Mouse (Mus musculus) limb, embryonic 15.5 days (tissue): ENCODE data around the gene Fen1. TPM values are rescaled to one million over a fixed set of nuclear protein-coding genes. Genes with fewer than 3 reads are reported as not detected.
"Not testable (repeated sequence)": the region's sequence is repeated elsewhere in the genome, so short reads cannot be mapped to it uniquely, and the experiment has no call there.

ENCODE experiments used
- ATAC-seq: fragments of 200-750 bp; cut with Nextera tagmentation; 2 replicates; pipeline ENCODE4 v1.8.0; 2017; ENCODE audit warnings: low read depth, moderate TSS enrichment; ENCODE audit not compliant: insufficient number of reproducible peaks, low FRiP score, low TSS enrichment
- H3K27ac ChIP-seq: fragments of 300-500 bp; sonication (generic); 2 replicates; pipeline ENCODE4 v1.5.1; 2015; ENCODE audit warnings: moderate library complexity, mild to moderate bottlenecking, inconsistent platforms
- H3K27me3 ChIP-seq: fragments of 300-500 bp; sonication (generic); 2 replicates; pipeline ENCODE4 v1.6.1; 2015; ENCODE audit warnings: inconsistent platforms
- H3K36me3 ChIP-seq: fragments of 300-500 bp; sonication (generic); 2 replicates; pipeline ENCODE4 v1.6.1; 2015; ENCODE audit warnings: inconsistent platforms
- H3K4me1 ChIP-seq: fragments of 300-500 bp; sonication (generic); 2 replicates; pipeline ENCODE4 v1.6.1; 2015; ENCODE audit warnings: inconsistent platforms
- H3K4me2 ChIP-seq: fragments of 300-500 bp; sonication (generic); 2 replicates; pipeline ENCODE4 v1.6.1; 2015; ENCODE audit warnings: mild to moderate bottlenecking, inconsistent platforms
- H3K4me3 ChIP-seq: fragments of 300-500 bp; sonication (generic); 2 replicates; pipeline ENCODE4 v1.5.1; 2015; ENCODE audit warnings: mild to moderate bottlenecking, inconsistent platforms
- H3K9ac ChIP-seq: fragments of 300-500 bp; sonication (generic); 2 replicates; pipeline ENCODE4 v1.6.1; 2015; ENCODE audit warnings: inconsistent platforms
- H3K9me3 ChIP-seq: fragments of 300-500 bp; sonication (generic); 2 replicates; pipeline ENCODE4 v1.6.1; 2016; ENCODE audit warnings: inconsistent platforms
- WGBS: fragments of 180-500 bp; shearing (Covaris S2); methylation state at CpG from one replicate; pipeline ENCODE4 v1.1.7; 2015; 5-methylcytosine and 5-hydroxymethylcytosine counted together
- polyA plus RNA-seq: library from polyadenylated mRNA; unstranded; fragments of >200 nt; fragmentation: Nextera tagmentation; extraction: Ambion mirVana; gene quantifications from 2 replicates; pipeline ENCODE4 v1.2.1, GENCODE M21; 2015

Gene Fen1
- polyA plus RNA-seq, 1 experiment from 2014 or later: 65.9 TPM

- whole genome bisulfite sequencing: 80% methylated on average over 1 of the region's 1 CpGs
Observed at GRCm38 (mm10) chr19:10176477-10176876, 27.5 kb downstream of the Fen1 start.

GRCm38 (mm10) chr19:10174956-10175355 lies 29.0 kb downstream of the Fen1 start:
- no peak overlapping the region for H3K27ac ChIP-seq
- H3K27me3 ChIP-seq: no peaks in the 10 kb centered on the region
- H3K4me3 ChIP-seq: no peak overlapping the region
- H3K36me3 ChIP-seq: no peaks in the 10 kb centered on the region
- no peaks in the 10 kb centered on the region for H3K4me1 ChIP-seq
- WGBS: 72% methylated on average over 4 of the region's 4 CpGs
- H3K9ac ChIP-seq: no peak overlapping the region
- H3K4me2 ChIP-seq: no peak overlapping the region
- no peak for ATAC-seq
- no peaks in the 10 kb centered on the region for H3K9me3 ChIP-seq

More at GRCm38 (mm10) chr19:10176477-10176876, 27.5 kb downstream of the Fen1 start:
- Histone ChIP-seq H3K4me1 (no peaks in the 10 kb centered on the region), H3K4me2 (no peak overlapping the region), H3K4me3 (no peak overlapping the region), H3K27me3 (no peaks in the 10 kb centered on the region), H3K9me3 (no peaks in the 10 kb centered on the region), H3K9ac (no peak overlapping the region), H3K36me3 (no peaks in the 10 kb centered on the region), H3K27ac (no peak overlapping the region)
- no peak for ATAC-seq

- no peak overlapping the region for H3K27ac ChIP-seq
- no peaks in the 10 kb centered on the region for H3K27me3 ChIP-seq
- no peaks in the 10 kb centered on the region for H3K36me3 ChIP-seq
- H3K4me2 ChIP-seq: no peak overlapping the region
- no peak overlapping the region for H3K4me3 ChIP-seq
- H3K9ac ChIP-seq: no peak overlapping the region
- no peak for ATAC-seq
- 84% methylated on average over 7 of the region's 7 CpGs for WGBS
- no peaks in the 10 kb centered on the region for H3K9me3 ChIP-seq
- H3K4me1 ChIP-seq: no peaks in the 10 kb centered on the region
Observed at GRCm38 (mm10) chr19:10173844-10174539, 30.0 kb downstream of the Fen1 start.

GRCm38 (mm10) chr19:10173116-10173718 lies 30.8 kb downstream of the Fen1 start:
- H3K4me3 ChIP-seq: no peak overlapping the region
- no peak overlapping the region for H3K4me2 ChIP-seq
- no peak overlapping the region for H3K27ac ChIP-seq
- H3K9ac ChIP-seq: no peak overlapping the region
- ATAC-seq: no peak
- no peaks in the 10 kb centered on the region for H3K4me1 ChIP-seq
- WGBS: 73% methylated on average over 5 of the region's 5 CpGs
- no peaks in the 10 kb centered on the region for H3K9me3 ChIP-seq
- H3K36me3 ChIP-seq: no peaks in the 10 kb centered on the region
- H3K27me3 ChIP-seq: no peaks in the 10 kb centered on the region

GRCm38 (mm10) chr19:10171846-10172245 lies 32.1 kb downstream of the Fen1 start:
- no peaks in the 10 kb centered on the region for H3K36me3 ChIP-seq
- H3K4me3 ChIP-seq: no peak overlapping the region
- H3K4me1 ChIP-seq: no peaks in the 10 kb centered on the region
- ATAC-seq: no peak
- no peak overlapping the region for H3K27ac ChIP-seq
- H3K4me2 ChIP-seq: no peak overlapping the region
- H3K9ac ChIP-seq: no peak overlapping the region
- H3K9me3 ChIP-seq: no peaks in the 10 kb centered on the region
- no peaks in the 10 kb centered on the region for H3K27me3 ChIP-seq

- H3K36me3 ChIP-seq: no peaks in the 10 kb centered on the region
- H3K4me2 ChIP-seq: no peak overlapping the region
- ATAC-seq: no peak
- H3K4me1 ChIP-seq: no peaks in the 10 kb centered on the region
- H3K9ac ChIP-seq: no peak overlapping the region
- no peak overlapping the region for H3K4me3 ChIP-seq
- H3K27me3 ChIP-seq: no peaks in the 10 kb centered on the region
- H3K9me3 ChIP-seq: no peaks in the 10 kb centered on the region
- H3K27ac ChIP-seq: no peak overlapping the region
- 77% methylated on average over 7 of the region's 7 CpGs for WGBS
Observed at GRCm38 (mm10) chr19:10171359-10171758, 32.6 kb downstream of the Fen1 start.

GRCm38 (mm10) chr19:10170466-10170865 lies 33.5 kb downstream of the Fen1 start:
- Histone ChIP-seq H3K4me3 (no peak overlapping the region), H3K27ac (no peak overlapping the region), H3K9me3 (no peaks in the 10 kb centered on the region), H3K4me2 (no peak overlapping the region), H3K9ac (no peak overlapping the region), H3K4me1 (no peaks in the 10 kb centered on the region), H3K27me3 (no peaks in the 10 kb centered on the region), H3K36me3 (no peaks in the 10 kb centered on the region)
- 28% methylated on average over 1 of the region's 1 CpGs for WGBS
- no peak for ATAC-seq

- H3K4me2 ChIP-seq, H3K4me3 ChIP-seq, H3K4me1 ChIP-seq, H3K27ac ChIP-seq, H3K27me3 ChIP-seq, H3K36me3 ChIP-seq, ATAC-seq, H3K9me3 ChIP-seq, H3K9ac ChIP-seq: not testable (repeated sequence)
- 86% methylated on average over 3 of the region's 3 CpGs for WGBS
Observed at GRCm38 (mm10) chr19:10169692-10170330, 34.2 kb downstream of the Fen1 start.

- Histone ChIP-seq H3K4me2 (no peak overlapping the region), H3K4me3 (no peak overlapping the region), H3K27me3 (no peaks in the 10 kb centered on the region), H3K27ac (no peak overlapping the region), H3K9ac (no peak overlapping the region), H3K36me3 (no peaks in the 10 kb centered on the region), H3K9me3 (no peaks in the 10 kb centered on the region), H3K4me1 (no peaks in the 10 kb centered on the region)
- ATAC-seq: no peak
Observed at GRCm38 (mm10) chr19:10169179-10169578, 34.8 kb downstream of the Fen1 start.

GRCm38 (mm10) chr19:10168441-10168840 lies 35.5 kb downstream of the Fen1 start:
- H3K4me3 ChIP-seq: no peak overlapping the region
- ATAC-seq: no peak
- 82% methylated on average over 3 of the region's 3 CpGs for WGBS

GRCm38 (mm10) chr19:10167951-10168350 lies 36.0 kb downstream of the Fen1 start:
- WGBS: 86% methylated on average over 1 of the region's 1 CpGs
- no peaks in the 10 kb centered on the region for H3K36me3 ChIP-seq
- no peaks in the 10 kb centered on the region for H3K9me3 ChIP-seq
- no peak overlapping the region for H3K27ac ChIP-seq
- no peak for ATAC-seq
- H3K4me3 ChIP-seq: no peak overlapping the region
- H3K27me3 ChIP-seq: no peaks in the 10 kb centered on the region
- H3K9ac ChIP-seq: no peak overlapping the region
- H3K4me2 ChIP-seq: no peak overlapping the region
- H3K4me1 ChIP-seq: no peaks in the 10 kb centered on the region

More at GRCm38 (mm10) chr19:10168441-10168840, 35.5 kb downstream of the Fen1 start:
- Histone ChIP-seq H3K4me2 (no peak overlapping the region), H3K27ac (no peak overlapping the region), H3K27me3 (no peaks in the 10 kb centered on the region), H3K4me1 (no peaks in the 10 kb centered on the region), H3K9me3 (no peaks in the 10 kb centered on the region), H3K36me3 (no peaks in the 10 kb centered on the region), H3K9ac (no peak overlapping the region)

GRCm38 (mm10) chr19:10167112-10167511 lies 36.9 kb downstream of the Fen1 start:
- WGBS: 70% methylated on average over 4 of the region's 4 CpGs
- Histone ChIP-seq H3K4me1 (no peaks in the 10 kb centered on the region), H3K9me3 (no peaks in the 10 kb centered on the region), H3K36me3 (no peaks in the 10 kb centered on the region), H3K4me3 (no peak overlapping the region), H3K27ac (no peak overlapping the region), H3K9ac (no peak overlapping the region), H3K4me2 (no peak overlapping the region), H3K27me3 (no peaks in the 10 kb centered on the region)
- ATAC-seq: no peak
